Mouse (Mus musculus): ENCODE measurements around the gene Trappc6b.
"Not testable (repeated sequence)": the region's sequence is repeated elsewhere in the genome, so short reads cannot be mapped to it uniquely, and the experiment has no call there.

Gene Trappc6b

DNA sequence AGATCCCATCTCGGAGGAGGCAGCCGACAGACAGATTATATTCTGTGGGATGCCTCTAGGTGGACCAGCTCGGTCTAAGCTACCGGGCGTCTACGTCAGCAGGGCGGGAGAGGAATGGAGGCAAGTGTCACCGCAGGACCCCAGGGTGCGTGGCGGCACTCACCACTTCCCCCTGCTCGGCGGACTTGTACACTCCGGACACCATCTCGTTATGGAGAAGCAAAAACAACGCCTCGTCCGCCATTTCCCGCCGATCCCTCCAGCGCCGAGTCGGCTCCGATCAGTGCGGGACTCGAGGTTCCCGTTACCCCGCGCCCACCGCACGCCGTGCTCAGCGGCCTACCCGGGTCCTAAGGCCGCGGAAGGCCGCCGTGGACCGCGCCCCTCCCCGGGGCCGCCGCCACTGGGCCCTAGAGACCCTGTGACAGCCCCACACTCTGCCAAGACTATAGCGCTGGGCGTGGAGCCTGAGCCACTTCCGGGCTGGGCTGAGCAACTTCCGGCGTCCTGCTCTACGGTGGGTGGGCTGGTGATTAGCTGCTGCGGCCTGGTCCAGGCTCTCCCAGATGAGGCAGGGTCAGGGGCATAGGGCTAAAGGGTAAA lies at the start of gene Trappc6b:
Gene Trappc6b, minus strand, starts transcription at position 480 of the 603 bp plus-strand sequence.
- peak; percentile 82 for DNase-seq (ENCODE audit: extremely low read depth, insufficient read length, low spot score)

GRCm38 (mm10) chr12:59107926-59108325 lies 46.7 kb upstream of the Trappc6b start:
- DNase-seq (ENCODE audit: extremely low read depth, insufficient read length, low spot score) = no peak

DNA sequence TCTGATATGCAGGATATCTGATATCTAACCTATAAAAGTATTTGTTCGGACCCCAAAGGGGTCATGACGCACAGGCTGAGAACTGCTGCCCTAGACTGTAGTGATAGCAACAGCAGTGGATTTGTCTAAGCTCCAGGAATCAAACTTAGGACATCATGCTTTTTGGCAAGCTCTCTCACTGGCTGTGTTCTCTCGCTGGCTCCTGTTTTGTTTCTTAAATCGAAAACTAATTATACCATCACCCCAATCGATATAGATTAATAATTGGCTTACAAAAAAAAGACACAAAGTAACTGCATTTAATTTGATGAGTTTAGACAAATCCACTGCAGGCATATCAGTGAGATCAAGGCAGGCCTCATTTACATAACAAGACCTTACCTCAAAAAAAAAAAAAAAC lies 45.2 kb upstream of the Trappc6b start:
- DNase-seq (ENCODE audit: extremely low read depth, insufficient read length, low spot score) = no peak

- no peak for DNase-seq (ENCODE audit: extremely low read depth, insufficient read length, low spot score)
Observed at GRCm38 (mm10) chr12:59105914-59106313, 44.6 kb upstream of the Trappc6b start.

DNA sequence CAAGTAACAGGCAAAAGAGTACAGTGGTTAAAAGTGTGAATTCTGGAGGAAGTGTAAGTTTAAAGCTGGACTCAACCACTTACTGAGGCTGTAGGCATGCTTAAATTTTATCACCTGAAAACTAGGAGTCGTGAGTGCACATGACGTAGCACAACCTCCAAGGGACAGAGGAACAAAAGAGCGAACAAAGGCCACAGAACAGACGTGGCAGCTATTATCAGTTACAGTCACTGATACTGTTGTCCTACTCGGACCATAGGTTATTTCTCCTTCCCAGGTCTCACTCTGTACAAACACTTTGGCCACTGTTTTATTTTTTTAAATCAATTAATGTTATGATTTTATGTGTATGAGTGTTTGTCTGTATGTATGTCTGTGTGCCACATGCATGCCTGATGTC lies 43.5 kb upstream of the Trappc6b start:
- no peak for DNase-seq (ENCODE audit: extremely low read depth, insufficient read length, low spot score)

GRCm38 (mm10) chr12:59095104-59096025 lies 34.1 kb upstream of the Trappc6b start, which contains the start of gene Mia2:
Gene Mia2, plus strand, starts transcription at chr12:59095799.
- no peak for DNase-seq (ENCODE audit: extremely low read depth, insufficient read length, low spot score)

DNA sequence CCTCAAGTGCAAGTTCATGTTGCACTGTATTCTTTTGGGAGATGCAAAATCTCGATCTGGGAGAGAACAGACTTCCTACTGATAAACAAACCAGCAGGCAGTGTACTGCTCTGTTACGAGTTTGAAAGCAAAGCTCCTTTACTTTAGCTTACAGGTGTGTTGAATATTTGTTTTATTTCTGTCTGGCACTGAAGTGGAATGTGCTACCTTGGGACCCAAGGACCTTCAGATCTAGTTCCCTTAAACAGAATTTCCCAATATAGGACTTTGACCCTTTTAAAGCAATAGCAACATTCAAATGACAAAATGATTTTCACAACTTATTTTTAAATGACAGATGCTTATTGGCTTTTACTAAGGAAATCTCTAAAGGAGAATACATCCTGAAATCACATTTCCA lies 32.3 kb upstream of the Trappc6b start:
- no peak for DNase-seq (ENCODE audit: extremely low read depth, insufficient read length, low spot score)

DNA sequence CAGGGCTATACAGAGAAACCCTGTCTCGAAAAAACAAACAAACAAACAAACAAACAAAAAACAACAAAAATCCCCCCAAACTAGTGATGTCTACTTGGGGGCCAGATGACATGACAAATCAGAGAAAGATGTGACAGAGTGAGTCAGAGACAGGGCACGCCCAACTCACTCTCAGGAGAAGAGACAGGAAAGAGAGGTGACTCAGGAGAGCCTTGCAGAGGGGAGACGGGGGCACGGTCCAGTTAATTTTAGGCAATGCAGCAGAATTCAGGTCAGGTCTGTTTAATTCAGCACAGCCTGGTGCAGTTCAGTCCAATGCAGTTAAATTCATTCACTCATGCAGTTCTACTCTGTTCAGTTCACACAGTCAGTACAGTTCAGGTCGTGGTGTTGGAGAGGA lies 24.9 kb upstream of the Trappc6b start:
- no peak for DNase-seq (ENCODE audit: extremely low read depth, insufficient read length, low spot score)

DNA sequence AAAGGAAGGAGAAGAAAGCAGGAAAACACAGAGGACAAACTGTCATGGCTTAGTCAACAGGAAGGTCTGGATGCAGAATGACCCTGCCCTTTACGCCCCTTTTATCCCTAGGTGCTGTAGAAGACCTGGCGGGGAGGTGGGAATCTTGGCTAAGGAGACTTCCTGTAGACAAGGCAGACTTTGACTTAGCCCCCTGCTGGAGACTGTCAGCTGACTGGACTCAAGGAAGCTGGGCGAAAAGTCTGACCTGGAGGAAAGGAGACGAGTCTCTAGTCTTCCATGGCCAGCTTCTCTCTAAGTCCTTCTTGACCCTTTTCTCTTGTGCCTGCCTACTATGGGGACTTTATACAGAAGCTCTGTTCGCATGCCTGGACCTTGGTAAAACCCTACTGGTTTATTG lies 23.2 kb upstream of the Trappc6b start:
- DNase-seq (ENCODE audit: extremely low read depth, insufficient read length, low spot score) = no peak

DNA sequence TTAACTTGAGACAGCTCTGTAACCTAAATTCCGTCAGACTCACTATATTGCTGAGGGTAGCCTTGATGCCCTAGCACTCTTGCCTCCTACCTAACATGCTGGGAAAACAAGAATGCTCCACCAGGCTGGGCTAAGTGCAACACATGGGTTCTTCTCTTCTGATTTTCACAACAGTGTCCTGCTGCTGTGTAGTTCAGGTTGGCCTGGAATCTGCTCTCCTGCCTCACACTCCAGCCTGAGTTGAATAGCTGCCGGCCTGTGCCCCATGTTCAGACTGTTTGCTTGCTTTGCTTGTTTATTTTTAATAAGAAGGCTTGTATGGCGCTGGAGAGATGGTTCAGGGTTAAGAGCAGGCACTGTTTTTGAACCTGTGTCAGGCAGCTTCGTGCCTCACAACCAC lies 19.2 kb upstream of the Trappc6b start:
- no peak for DNase-seq (ENCODE audit: extremely low read depth, insufficient read length, low spot score)

- no peak for DNase-seq (ENCODE audit: extremely low read depth, insufficient read length, low spot score)
Observed at GRCm38 (mm10) chr12:59077883-59078282, 16.6 kb upstream of the Trappc6b start.

DNA sequence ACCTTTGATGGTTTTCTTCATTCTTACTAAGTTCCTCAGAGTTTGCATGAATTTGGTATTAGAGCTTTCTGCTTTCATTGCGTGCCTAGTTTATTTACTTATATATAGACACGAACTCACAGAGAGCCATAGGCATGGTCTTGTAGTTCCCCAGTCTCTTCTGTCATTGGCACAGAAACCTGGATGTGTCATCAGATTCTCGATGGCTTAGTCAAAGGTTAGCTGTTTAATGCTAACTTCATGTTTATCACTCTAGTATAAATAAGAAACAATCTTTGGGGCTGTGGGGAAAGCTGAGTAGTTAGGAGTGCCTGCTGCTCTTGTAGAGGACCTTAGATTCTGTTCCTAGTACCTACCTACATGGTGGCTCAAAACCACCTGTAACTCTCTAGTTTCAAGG lies 15.7 kb upstream of the Trappc6b start:
- DNase-seq (ENCODE audit: extremely low read depth, insufficient read length, low spot score) = no peak

DNA sequence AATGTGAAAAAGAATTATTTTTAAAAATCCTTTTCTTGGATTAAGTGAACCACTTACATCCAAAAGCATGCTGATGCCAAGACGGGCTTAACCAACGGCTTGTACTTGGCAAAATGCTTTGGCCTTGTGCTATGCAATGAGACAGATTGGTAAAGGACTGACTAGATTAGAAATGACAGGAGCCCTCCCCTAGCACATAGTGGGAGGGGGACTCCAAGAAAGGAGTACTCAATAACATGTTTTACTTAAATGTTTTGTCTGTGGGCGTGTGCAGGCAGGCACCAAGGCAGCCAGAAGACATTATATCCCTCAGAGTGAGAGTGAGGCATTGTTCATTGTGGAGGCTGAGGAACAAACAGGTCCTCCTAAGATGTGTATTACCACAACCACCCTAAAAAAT lies 12.8 kb upstream of the Trappc6b start:
- DNase-seq (ENCODE audit: extremely low read depth, insufficient read length, low spot score) = no peak

DNA sequence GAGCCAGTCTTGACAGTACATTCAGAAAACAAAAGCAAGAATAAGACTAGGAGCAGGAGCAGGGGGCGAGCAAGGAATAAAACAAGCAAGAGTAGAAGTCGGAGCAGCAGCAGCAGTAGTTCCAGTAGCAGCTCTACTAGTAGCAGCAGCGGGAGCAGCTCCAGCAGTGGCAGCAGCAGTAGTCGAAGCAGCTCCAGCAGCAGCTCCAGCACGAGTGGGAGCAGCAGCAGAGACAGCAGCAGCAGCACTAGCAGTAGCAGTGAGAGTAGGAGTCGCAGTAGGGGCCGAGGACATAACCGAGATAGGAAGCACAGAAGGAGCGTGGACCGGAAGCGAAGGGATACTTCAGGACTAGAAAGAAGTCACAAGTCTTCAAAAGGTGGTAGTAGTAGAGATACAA lies 11.0 kb upstream of the Trappc6b start:
- DNase-seq (ENCODE audit: extremely low read depth, insufficient read length, low spot score) = no peak

GRCm38 (mm10) chr12:59068791-59069190 lies 7.5 kb upstream of the Trappc6b start:
- DNase-seq (ENCODE audit: extremely low read depth, insufficient read length, low spot score) = no peak

- no peak for DNase-seq (ENCODE audit: extremely low read depth, insufficient read length, low spot score)
Observed at GRCm38 (mm10) chr12:59067095-59067494, 5.8 kb upstream of the Trappc6b start.

DNA sequence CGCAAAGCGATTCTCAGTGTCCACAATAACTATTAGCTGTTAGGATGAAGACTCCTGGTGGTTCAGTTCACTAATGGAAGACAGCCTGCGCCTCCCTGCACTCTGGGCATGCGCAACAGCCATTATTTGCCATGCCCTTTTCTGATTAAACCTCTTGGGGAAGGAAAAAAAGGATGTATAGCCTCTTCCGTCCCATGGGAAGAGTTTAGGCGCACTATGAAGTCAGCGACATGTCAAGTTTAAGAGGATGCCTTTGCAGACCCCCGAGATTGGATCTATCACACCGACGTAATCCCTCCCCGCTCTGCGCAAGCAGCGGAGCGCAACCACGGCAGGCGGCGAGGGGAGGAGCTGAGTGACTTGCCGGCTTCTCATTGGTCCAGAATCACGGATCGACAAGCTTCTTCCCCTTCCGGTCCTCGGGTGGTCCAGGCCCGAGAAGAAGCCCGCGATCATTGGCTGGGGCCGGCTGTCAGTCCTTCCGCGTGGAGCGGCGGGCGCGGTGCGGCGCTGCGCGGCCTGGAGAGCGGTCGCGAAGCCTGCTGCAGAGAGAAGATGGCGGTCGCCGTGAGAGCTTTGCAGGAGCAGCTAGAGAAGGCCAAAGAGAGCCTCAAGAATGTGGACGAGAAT lies 5.3 kb upstream of the Trappc6b start, which contains the start of gene Pnn:
Gene Pnn, plus strand, starts transcription at position 437 of the 630 bp plus-strand sequence.
- DNase-seq (ENCODE audit: extremely low read depth, insufficient read length, low spot score) = peak; percentile 98

DNA sequence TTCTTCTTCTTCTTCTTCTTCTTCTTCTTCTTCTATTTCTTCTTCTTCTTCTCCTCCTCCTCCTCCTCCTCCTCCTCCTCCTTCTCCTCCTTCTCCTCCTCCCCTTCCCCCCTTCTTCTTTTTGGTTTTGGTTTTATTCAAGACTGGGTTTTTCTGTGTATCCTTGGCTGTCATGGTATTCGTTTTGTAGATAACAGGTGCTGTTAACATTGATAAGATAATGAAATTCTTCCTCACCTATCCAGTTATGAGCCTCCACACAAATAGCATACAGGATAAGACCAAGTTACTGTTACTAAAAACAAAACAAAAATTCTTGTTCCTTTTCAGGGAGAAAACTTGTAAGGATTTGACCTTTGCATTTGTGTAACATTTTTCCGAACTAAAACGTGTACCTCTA lies 4.5 kb upstream of the Trappc6b start:
- no peak for DNase-seq (ENCODE audit: extremely low read depth, insufficient read length, low spot score)

DNA sequence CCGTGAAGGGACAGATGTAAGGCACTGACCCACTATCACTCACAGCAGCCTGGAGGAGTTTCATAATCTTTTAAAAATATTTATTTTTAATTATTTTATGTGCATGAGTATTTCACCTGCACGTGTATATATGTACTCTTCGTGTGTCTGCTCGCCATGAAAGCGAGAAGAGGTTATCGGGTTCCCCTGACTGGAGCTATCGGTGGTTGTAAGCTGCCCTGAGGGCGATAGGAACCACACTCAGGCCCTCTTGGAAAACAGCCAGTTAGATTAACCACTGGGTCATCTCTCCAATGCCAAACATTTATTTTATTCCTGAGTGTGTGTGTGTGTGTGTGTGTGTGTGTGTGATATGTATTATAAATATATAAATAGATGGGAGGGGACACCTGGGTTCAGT lies 3.6 kb upstream of the Trappc6b start:
- no peak for DNase-seq (ENCODE audit: extremely low read depth, insufficient read length, low spot score)

DNA sequence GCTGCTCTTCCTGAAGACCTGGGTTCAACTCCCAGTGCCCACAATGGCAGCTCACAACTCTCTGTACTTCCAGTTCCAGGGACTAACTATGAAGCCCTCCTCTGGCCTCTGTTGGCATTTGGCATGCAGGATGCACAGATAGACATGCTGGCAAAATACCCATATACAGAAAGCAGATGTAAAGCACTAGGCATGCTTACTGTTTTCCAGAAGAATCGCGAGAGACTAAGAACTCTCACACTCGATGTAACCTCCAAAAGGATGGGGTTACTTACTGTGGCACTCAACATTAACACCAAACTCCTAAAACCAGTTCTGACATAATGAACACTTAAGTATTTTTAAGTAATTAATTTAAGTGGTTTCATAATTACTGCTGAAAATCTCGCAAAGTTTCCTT lies 950 bp downstream of the Trappc6b start:
- DNase-seq (ENCODE audit: extremely low read depth, insufficient read length, low spot score) = no peak

DNA sequence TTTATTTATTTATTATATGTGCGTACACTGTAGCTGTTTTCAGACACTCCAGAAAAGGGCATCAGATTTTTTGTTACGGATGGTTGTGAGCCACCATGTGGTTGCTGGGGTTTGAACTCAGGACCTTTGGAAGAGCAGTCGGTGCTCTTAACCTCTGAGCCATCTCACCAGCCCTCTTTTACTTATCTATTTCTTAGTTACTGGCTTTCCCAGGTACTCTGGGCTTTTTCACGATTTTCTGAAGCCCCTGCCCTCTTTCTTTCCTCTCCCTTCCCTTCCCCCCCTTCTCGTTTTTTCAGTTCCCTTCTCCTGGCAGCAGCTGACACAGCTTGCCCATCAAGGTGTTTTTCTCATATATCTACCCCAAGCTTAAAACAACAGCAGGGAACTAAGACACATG lies 3.0 kb downstream of the Trappc6b start:
- not testable (repeated sequence) for DNase-seq (ENCODE audit: extremely low read depth, insufficient read length, low spot score)

- no peak for DNase-seq (ENCODE audit: extremely low read depth, insufficient read length, low spot score)
Observed at GRCm38 (mm10) chr12:59056222-59056621, 5.0 kb downstream of the Trappc6b start.
